Mouse (Mus musculus): ENCODE measurements at regions not wholly inside any gene's neighbourhood (a gene's known extent, or its start where the extent isn't known, plus 50 kb on each side); places are given as distances from the start of the nearest gene placed in this dataset.

- H3K36me3 ChIP-seq (ENCODE audit: control insufficient read depth, insufficient read depth, low read length) = no peaks in the 10 kb centered on the region
- H3K4me2 ChIP-seq (replicated peaks; ENCODE audit: low read depth, low read length) = no peak overlapping the region
- DNase-seq (ENCODE audit: low spot score) (no peak), ATAC-seq (ENCODE audit: low FRiP score) (no peak)
- no peak overlapping the region for H3K9ac ChIP-seq (ENCODE audit: low read depth, low read length)
- H3K27me3 ChIP-seq (ENCODE audit: control insufficient read depth, insufficient read depth, low read length) = no peaks in the 10 kb centered on the region
- no peaks in the 10 kb centered on the region for H3K9me3 ChIP-seq (ENCODE audit: control insufficient read depth, low read length)
- H3K27ac ChIP-seq (ENCODE audit: low read depth, low read length) = no peak overlapping the region
- H3K4me3 ChIP-seq (ENCODE audit: low read depth, low read length) = no peak overlapping the region
- 77% methylated on average over 7 of the region's 7 CpGs for WGBS
- H3K4me1 ChIP-seq (replicated peaks; ENCODE audit: control insufficient read depth, insufficient read depth, low read length) = no peaks in the 10 kb centered on the region
These were observed 92.9 kb upstream of the Adamts16 start for GRCm38 (mm10) chr13:70934309-70935037.

GRCm38 (mm10) chr13:70913834-70914233, 72.2 kb upstream of the Adamts16 start:
- H3K4me2 ChIP-seq (replicated peaks; ENCODE audit: low read depth, low read length) = no peak overlapping the region
- ATAC-seq (ENCODE audit: low FRiP score) (no peak), DNase-seq (ENCODE audit: low spot score) (no peak)
- H3K36me3 ChIP-seq (ENCODE audit: control insufficient read depth, insufficient read depth, low read length) = no peaks in the 10 kb centered on the region
- H3K4me3 ChIP-seq (ENCODE audit: low read depth, low read length) = no peak overlapping the region
- WGBS = 93% methylated on average over 1 of the region's 1 CpGs
- no peaks in the 10 kb centered on the region for H3K27me3 ChIP-seq (ENCODE audit: control insufficient read depth, insufficient read depth, low read length)
- H3K4me1 ChIP-seq (replicated peaks; ENCODE audit: control insufficient read depth, insufficient read depth, low read length) = no peaks in the 10 kb centered on the region
- no peaks in the 10 kb centered on the region for H3K9me3 ChIP-seq (ENCODE audit: control insufficient read depth, low read length)
- H3K27ac ChIP-seq (ENCODE audit: low read depth, low read length) = no peak overlapping the region
- H3K9ac ChIP-seq (ENCODE audit: low read depth, low read length) = no peak overlapping the region

- no peak overlapping the region for H3K27ac ChIP-seq (ENCODE audit: low read depth, low read length)
- no peak for DNase-seq (ENCODE audit: low spot score)
- H3K4me1 ChIP-seq (replicated peaks; ENCODE audit: control insufficient read depth, insufficient read depth, low read length) = no peaks in the 10 kb centered on the region
- no peaks in the 10 kb centered on the region for H3K36me3 ChIP-seq (ENCODE audit: control insufficient read depth, insufficient read depth, low read length)
- no peak overlapping the region for H3K4me2 ChIP-seq (replicated peaks; ENCODE audit: low read depth, low read length)
- H3K27me3 ChIP-seq (ENCODE audit: control insufficient read depth, insufficient read depth, low read length) = no peaks in the 10 kb centered on the region
- ATAC-seq (ENCODE audit: low FRiP score) = no peak
- no peak overlapping the region for H3K4me3 ChIP-seq (ENCODE audit: low read depth, low read length)
- H3K9ac ChIP-seq (ENCODE audit: low read depth, low read length) = no peak overlapping the region
- H3K9me3 ChIP-seq (ENCODE audit: control insufficient read depth, low read length) = no peaks in the 10 kb centered on the region
These were observed 69.3 kb upstream of the Adamts16 start for GRCm38 (mm10) chr13:70910934-70911333.

- no peaks in the 10 kb centered on the region for H3K36me3 ChIP-seq (ENCODE audit: control insufficient read depth, insufficient read depth, low read length)
- H3K4me1 ChIP-seq (replicated peaks; ENCODE audit: control insufficient read depth, insufficient read depth, low read length) = no peaks in the 10 kb centered on the region
- DNase-seq (ENCODE audit: low spot score) (no peak), ATAC-seq (ENCODE audit: low FRiP score) (no peak)
- no peaks in the 10 kb centered on the region for H3K9me3 ChIP-seq (ENCODE audit: control insufficient read depth, low read length)
- H3K27ac ChIP-seq (ENCODE audit: low read depth, low read length) = no peak overlapping the region
- H3K9ac ChIP-seq (ENCODE audit: low read depth, low read length) = no peak overlapping the region
- H3K4me2 ChIP-seq (replicated peaks; ENCODE audit: low read depth, low read length) = no peak overlapping the region
- no peaks in the 10 kb centered on the region for H3K27me3 ChIP-seq (ENCODE audit: control insufficient read depth, insufficient read depth, low read length)
- no peak overlapping the region for H3K4me3 ChIP-seq (ENCODE audit: low read depth, low read length)
These were observed 63.2 kb upstream of the Adamts16 start for GRCm38 (mm10) chr13:70904834-70905233.

- DNase-seq (ENCODE audit: low spot score) (no peak), ATAC-seq (ENCODE audit: low FRiP score) (no peak)
- H3K27ac ChIP-seq (ENCODE audit: low read depth, low read length) = no peak overlapping the region
- H3K4me1 ChIP-seq (replicated peaks; ENCODE audit: control insufficient read depth, insufficient read depth, low read length) = no peaks in the 10 kb centered on the region
- H3K9me3 ChIP-seq (ENCODE audit: control insufficient read depth, low read length) = no peaks in the 10 kb centered on the region
- H3K9ac ChIP-seq (ENCODE audit: low read depth, low read length) = no peak overlapping the region
- H3K4me2 ChIP-seq (replicated peaks; ENCODE audit: low read depth, low read length) = no peak overlapping the region
- no peaks in the 10 kb centered on the region for H3K27me3 ChIP-seq (ENCODE audit: control insufficient read depth, insufficient read depth, low read length)
- no peaks in the 10 kb centered on the region for H3K36me3 ChIP-seq (ENCODE audit: control insufficient read depth, insufficient read depth, low read length)
- 59% methylated on average over 8 of the region's 8 CpGs for whole genome bisulfite sequencing
- no peak overlapping the region for H3K4me3 ChIP-seq (ENCODE audit: low read depth, low read length)
These were observed 62.2 kb upstream of the Adamts16 start for GRCm38 (mm10) chr13:70903831-70904230.

GRCm38 (mm10) chr13:70903150-70903549, 61.5 kb upstream of the Adamts16 start:
- H3K36me3 ChIP-seq (ENCODE audit: control insufficient read depth, insufficient read depth, low read length) = no peaks in the 10 kb centered on the region
- H3K9me3 ChIP-seq (ENCODE audit: control insufficient read depth, low read length) = no peaks in the 10 kb centered on the region
- WGBS = 86% methylated on average over 2 of the region's 2 CpGs
- H3K4me1 ChIP-seq (replicated peaks; ENCODE audit: control insufficient read depth, insufficient read depth, low read length) = no peaks in the 10 kb centered on the region
- no peak overlapping the region for H3K9ac ChIP-seq (ENCODE audit: low read depth, low read length)
- no peaks in the 10 kb centered on the region for H3K27me3 ChIP-seq (ENCODE audit: control insufficient read depth, insufficient read depth, low read length)
- DNase-seq (ENCODE audit: low spot score) = no peak
- no peak overlapping the region for H3K4me3 ChIP-seq (ENCODE audit: low read depth, low read length)
- no peak for ATAC-seq (ENCODE audit: low FRiP score)
- no peak overlapping the region for H3K27ac ChIP-seq (ENCODE audit: low read depth, low read length)
- no peak overlapping the region for H3K4me2 ChIP-seq (replicated peaks; ENCODE audit: low read depth, low read length)

- H3K4me2 ChIP-seq (replicated peaks; ENCODE audit: low read depth, low read length) = no peak overlapping the region
- H3K27me3 ChIP-seq (ENCODE audit: control insufficient read depth, insufficient read depth, low read length) = no peaks in the 10 kb centered on the region
- H3K9me3 ChIP-seq (ENCODE audit: control insufficient read depth, low read length) = no peaks in the 10 kb centered on the region
- H3K36me3 ChIP-seq (ENCODE audit: control insufficient read depth, insufficient read depth, low read length) = no peaks in the 10 kb centered on the region
- DNase-seq (ENCODE audit: low spot score) (no peak), ATAC-seq (ENCODE audit: low FRiP score) (no peak)
- 50% methylated on average over 10 of the region's 10 CpGs for WGBS
- H3K4me3 ChIP-seq (ENCODE audit: low read depth, low read length) = no peak overlapping the region
- no peak overlapping the region for H3K9ac ChIP-seq (ENCODE audit: low read depth, low read length)
- H3K4me1 ChIP-seq (replicated peaks; ENCODE audit: control insufficient read depth, insufficient read depth, low read length) = no peaks in the 10 kb centered on the region
- H3K27ac ChIP-seq (ENCODE audit: low read depth, low read length) = no peak overlapping the region
These were observed 61.1 kb upstream of the Adamts16 start for GRCm38 (mm10) chr13:70902727-70903126.

GRCm38 (mm10) chr13:70891634-70892033, 50.0 kb upstream of the Adamts16 start:
- H3K27me3 ChIP-seq (ENCODE audit: control insufficient read depth, insufficient read depth, low read length) = no peaks in the 10 kb centered on the region
- 80% methylated on average over 5 of the region's 5 CpGs for WGBS
- no peaks in the 10 kb centered on the region for H3K36me3 ChIP-seq (ENCODE audit: control insufficient read depth, insufficient read depth, low read length)
- H3K9ac ChIP-seq (ENCODE audit: low read depth, low read length) = no peak overlapping the region
- no peak for ATAC-seq (ENCODE audit: low FRiP score)
- no peak for DNase-seq (ENCODE audit: low spot score)
- H3K9me3 ChIP-seq (ENCODE audit: control insufficient read depth, low read length) = no peaks in the 10 kb centered on the region
- H3K4me1 ChIP-seq (replicated peaks; ENCODE audit: control insufficient read depth, insufficient read depth, low read length) = no peaks in the 10 kb centered on the region
- no peak overlapping the region for H3K27ac ChIP-seq (ENCODE audit: low read depth, low read length)
- H3K4me2 ChIP-seq (replicated peaks; ENCODE audit: low read depth, low read length) = no peak overlapping the region
- H3K4me3 ChIP-seq (ENCODE audit: low read depth, low read length) = no peak overlapping the region

All from hindbrain, embryonic 11.5 days (tissue).